Mouse (Mus musculus) gastrocnemius, postnatal 36 days (tissue): ENCODE results near the gene Pyroxd1. TPM values are rescaled to one million over a fixed set of nuclear protein-coding genes. Genes with fewer than 3 reads are reported as not detected.

ENCODE experiments used
- DNase-seq, 2 experiments: peaks; one replicate each; pipeline ENCODE4 v3.0.0; 2022
- intact Hi-C: fragments of 180-260 bp; cut with DNase I; formaldehyde crosslinking; loops from one replicate; pipeline ENCODE4 v1.15.1; 2025
- total RNA-seq, 2 experiments: library from RNA; stranded (reverse); gene quantifications; 2 replicates each; pipeline ENCODE4 v1.2.3; 2021

Gene Pyroxd1
- total RNA-seq, 2 experiments from 2014 or later: 8.0 to 8.3 TPM

DNA sequence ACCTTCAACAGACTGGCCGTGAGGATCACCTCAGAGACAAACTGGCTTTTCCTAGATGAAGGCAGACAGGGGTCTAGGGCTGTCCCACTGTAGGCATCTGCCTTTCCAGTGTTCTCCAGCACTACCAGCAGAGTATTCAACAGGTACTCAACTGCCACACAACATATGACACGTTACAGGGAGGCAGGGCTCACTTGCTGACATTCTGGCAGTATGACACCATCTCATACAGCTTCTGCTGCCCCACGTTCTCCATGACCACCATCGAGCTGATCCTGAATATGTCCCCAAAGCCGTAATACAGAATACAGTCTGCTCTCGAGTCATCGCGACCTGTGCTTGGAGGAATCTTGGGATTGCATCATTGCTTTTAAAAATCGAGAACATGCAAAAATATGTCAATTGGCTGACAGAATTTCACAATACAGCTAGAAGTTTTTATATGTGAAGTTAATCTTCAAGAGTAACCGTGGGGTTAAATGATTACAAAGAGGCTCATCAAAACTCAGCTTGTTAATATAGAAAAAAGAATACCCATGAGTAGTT lies 21.1 kb downstream of the Pyroxd1 start:
- intact Hi-C loops: loop anchor here (10.0 kb wide), 1 partner anchor 388 kb away; the partner anchor contains the start of gene Cmas

DNA sequence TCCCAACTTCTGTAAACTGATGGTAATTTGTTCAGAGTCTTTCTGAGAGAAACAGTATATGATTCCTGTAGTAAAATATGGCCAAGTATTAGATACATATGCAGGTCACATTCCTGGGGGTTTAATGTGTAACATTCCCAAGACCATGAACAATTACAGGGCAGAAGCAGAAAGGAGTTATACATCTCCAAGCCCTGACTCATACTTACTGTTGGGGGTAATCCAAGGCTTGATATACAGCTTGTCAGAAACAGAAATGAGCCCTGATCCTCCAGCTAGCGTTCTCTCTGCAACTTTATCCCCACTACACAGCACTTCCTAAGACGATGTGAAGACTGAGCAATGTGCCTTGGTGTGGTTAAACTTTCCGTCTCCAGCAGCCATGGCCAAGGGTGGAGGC lies 22.1 kb downstream of the Pyroxd1 start:
- DNase-seq: no peak
- intact Hi-C loops: loop anchor here (10.0 kb wide), 1 partner anchor 387 kb away; the partner anchor contains the start of gene Cmas

More for the DNA sequence above, 21.1 kb downstream of the Pyroxd1 start:
- no peak for DNase-seq

DNA sequence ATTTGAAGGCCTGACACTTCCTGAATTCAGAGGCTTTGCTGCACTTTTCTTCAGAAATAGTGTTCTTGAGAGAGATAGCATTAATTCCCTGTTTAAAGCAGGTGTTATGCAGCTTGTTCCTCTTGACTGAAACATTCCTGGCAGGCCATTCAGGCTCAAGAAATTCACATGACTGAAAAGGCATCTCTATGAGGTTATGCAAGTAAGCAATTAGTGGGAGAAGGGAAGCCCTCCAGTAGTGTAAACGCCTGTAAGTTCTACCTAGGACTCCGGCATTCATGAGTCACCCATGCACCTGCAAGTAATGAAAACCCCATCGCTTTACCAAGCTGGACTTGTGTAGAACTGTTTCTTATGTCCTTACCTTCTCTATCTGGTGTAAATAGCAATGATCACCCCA lies 24.1 kb downstream of the Pyroxd1 start:
- intact Hi-C loops: loop anchor here (10.0 kb wide), 1 partner anchor 385 kb away; the partner anchor contains the start of gene Cmas
- no peak for DNase-seq

- no peak for DNase-seq
- intact Hi-C loops: no loop called here
These were observed 31.6 kb downstream of the Pyroxd1 start for GRCm38 (mm10) chr6:142377081-142377480.

- intact Hi-C loops: no loop called here
- DNase-seq: no peak
These were observed 33.3 kb downstream of the Pyroxd1 start for GRCm38 (mm10) chr6:142378576-142379330.

GRCm38 (mm10) chr6:142379961-142380360 lies 34.5 kb downstream of the Pyroxd1 start:
- DNase-seq: no peak
- intact Hi-C loops: no loop called here

GRCm38 (mm10) chr6:142381615-142382014 lies 36.2 kb downstream of the Pyroxd1 start:
- intact Hi-C loops: no loop called here
- no peak for DNase-seq

DNA sequence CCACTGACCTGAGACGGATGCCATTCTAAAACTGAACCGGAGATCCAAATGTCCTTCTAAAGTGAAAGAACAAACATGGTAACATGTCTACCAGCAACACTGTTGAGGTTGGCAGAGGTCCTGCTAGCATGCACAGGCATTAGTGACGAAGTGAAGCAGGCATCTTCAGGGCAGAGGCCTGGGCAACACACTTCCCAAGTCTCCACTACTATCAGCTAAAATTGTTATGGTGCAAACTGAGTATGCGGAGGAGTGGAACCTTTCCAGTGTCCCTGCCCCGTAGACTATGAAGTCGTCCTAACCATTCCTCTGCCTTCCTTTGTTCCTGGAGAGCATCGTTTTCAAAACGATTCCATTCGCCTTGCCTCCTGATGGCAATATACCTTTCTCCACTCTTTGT lies 39.1 kb downstream of the Pyroxd1 start:
- DNase-seq: no peak
- intact Hi-C loops: no loop called here

GRCm38 (mm10) chr6:142386285-142387010 lies 41.0 kb downstream of the Pyroxd1 start:
- intact Hi-C loops: loop anchor here (2.0 to 5.0 kb wide), 2 partner anchors 40 to 136 kb away; no protein-coding TSS in a partner anchor
- no peak for DNase-seq

DNA sequence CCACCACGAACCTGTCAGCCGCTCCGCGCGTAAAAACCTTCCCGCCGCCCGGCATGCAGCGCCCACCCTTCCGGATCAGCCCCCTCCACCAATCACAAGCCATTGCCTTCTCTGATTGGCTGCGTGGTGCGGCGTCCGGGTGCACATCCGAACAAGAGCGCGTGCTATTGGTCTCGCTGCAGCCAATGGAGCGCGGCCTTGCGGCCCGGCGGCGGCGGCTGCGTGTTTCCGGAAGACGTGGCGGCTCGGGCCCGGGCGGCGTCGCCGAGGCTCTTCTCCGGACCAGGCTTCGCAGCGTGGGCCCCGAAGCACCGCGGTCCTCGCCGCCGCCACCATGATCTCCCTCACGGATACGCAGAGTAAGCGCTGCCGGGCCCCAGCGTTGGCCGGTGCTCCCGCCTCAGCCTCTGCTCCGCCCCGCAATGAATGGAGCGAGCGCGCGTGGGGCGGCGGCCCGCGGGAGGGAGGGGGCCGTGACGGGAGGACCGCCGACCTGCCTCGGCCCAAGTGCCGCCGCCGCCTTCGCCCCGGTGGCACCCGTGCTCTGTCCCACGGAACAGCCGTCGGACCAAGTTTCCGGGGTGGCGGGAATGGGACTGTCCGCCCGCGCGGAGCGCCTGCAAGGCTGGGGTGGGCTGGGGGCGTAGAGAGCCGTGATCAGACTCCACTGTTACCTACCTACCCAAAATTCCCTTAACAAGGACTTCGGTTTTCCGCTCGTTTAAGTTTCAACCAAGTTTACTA lies 41.7 kb downstream of the Pyroxd1 start, which contains the start of the genes Recql and Golt1b:
Gene Recql, minus strand, starts transcription at position 77 of the 744 bp plus-strand sequence.
Gene Golt1b, plus strand, starts transcription at position 211 of the 744 bp plus-strand sequence.
- intact Hi-C loops: loop anchor here (2.0 to 5.0 kb wide), 2 partner anchors 40 to 135 kb away; no protein-coding TSS in a partner anchor
- peak; percentile 97 for DNase-seq

DNA sequence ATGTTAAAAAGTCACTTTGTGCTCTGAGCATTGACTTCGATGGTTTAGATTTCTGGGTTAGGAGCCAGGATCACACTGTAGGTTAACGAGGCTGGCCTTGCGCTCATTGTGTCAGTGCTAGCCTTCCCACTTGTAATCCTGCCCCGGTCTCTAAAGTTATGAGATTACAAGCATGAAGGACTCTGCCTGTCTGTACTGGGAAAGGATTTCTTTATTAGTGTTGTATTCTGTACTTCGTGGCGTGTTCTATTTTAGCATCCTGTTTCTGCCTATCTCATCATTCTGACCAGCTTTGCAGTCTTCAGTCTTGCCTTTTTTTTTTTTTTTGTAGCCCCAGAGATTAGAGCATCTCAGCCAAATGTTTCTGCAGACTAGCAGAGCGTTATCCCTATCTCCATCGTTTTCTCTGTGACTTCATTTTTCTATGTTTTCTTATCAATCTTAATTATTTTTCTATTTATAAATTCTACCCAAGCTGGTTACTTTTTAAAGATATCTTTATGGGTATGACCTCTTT lies 42.4 kb downstream of the Pyroxd1 start:
- intact Hi-C loops: loop anchor here (2.0 to 5.0 kb wide), 2 partner anchors 41 to 134 kb away; no protein-coding TSS in a partner anchor
- no peak for DNase-seq

- no peak for DNase-seq
- intact Hi-C loops: loop anchor here (5.0 kb wide), 1 partner anchor 133 kb away; no protein-coding TSS in a partner anchor
These were observed 43.6 kb downstream of the Pyroxd1 start for GRCm38 (mm10) chr6:142389101-142389500.

GRCm38 (mm10) chr6:142392312-142392711 lies 46.9 kb downstream of the Pyroxd1 start:
- no peak for DNase-seq
- intact Hi-C loops: no loop called here

DNA sequence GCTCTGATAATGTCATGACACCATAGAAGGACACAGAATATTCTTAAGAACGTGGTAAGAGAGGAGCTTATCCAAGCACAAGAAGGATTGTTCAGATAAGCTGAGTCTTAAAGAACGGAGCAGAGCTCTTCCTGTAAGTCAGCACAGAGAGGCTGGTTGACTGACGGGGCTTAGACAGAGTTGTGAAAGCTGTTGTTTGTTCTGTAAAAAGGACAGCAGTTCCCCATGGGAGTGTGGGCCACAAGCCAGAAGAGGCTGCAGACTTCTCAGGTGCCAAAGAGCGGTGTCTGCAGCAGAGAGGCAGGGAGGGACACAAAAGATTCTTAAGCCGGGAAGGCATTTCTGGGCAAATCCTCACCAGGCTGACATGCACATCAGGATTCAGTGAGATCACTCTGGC lies 49.2 kb downstream of the Pyroxd1 start:
- DNase-seq: no peak
- intact Hi-C loops: no loop called here

- DNase-seq: no peak
- intact Hi-C loops: no loop called here
These were observed 50.3 kb downstream of the Pyroxd1 start for GRCm38 (mm10) chr6:142395756-142396155.

DNA sequence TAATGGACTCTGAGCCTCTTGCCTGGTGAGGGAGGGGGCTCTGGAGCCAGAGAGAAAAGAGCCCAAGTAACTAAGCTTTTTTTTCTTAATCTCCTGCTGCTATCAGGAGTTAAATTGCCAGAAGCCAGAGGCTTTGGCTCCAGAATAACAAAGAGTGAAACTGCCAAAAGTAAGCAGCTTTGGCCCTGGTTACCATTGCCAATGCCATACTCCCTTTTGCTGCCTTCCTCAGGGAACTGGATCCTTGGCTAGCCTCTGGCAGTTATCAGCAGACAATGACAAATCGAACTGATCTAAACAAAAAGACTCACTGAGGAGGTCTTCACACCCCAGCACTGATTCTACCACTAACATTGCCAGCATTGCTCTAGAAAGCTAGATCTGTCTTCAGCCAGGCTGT lies 65.7 kb downstream of the Pyroxd1 start:
- intact Hi-C loops: no loop called here
- DNase-seq: no peak
